Mouse (Mus musculus) ZHBTc4 (cell line): Measurements from ENCODE around the gene 3110009E18Rik.
A peak's percentile ranks its signal among the peaks of the same experiment; 100 is the strongest.

Source experiments
- DNase-seq: peaks from one replicate; pipeline ENCODE4 v3.0.0-alpha.2; 2011; ENCODE audit warnings: low read depth, low spot score

Gene 3110009E18Rik

DNA sequence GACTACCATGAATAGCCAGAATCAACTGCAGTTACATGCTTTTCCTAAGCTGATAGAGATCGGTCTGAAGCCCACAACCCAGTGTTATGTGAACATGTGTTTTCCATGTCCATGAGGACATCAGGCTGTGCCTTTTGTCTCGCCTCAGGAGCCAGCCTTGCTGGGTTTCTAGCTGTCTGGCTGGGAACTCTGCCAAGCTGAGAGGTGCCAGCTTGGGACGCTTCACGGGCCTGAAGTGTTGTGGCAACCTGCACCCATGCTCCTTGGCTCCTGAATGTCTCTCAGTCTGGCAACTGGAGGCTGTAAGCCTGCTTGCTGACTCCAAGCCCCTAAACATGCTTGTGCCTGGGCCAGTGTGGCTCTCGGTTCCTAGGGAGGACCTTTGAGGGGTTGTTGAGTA is 21.6 kb downstream of the 3110009E18Rik start:
- DNase-seq, result no peak

DNA sequence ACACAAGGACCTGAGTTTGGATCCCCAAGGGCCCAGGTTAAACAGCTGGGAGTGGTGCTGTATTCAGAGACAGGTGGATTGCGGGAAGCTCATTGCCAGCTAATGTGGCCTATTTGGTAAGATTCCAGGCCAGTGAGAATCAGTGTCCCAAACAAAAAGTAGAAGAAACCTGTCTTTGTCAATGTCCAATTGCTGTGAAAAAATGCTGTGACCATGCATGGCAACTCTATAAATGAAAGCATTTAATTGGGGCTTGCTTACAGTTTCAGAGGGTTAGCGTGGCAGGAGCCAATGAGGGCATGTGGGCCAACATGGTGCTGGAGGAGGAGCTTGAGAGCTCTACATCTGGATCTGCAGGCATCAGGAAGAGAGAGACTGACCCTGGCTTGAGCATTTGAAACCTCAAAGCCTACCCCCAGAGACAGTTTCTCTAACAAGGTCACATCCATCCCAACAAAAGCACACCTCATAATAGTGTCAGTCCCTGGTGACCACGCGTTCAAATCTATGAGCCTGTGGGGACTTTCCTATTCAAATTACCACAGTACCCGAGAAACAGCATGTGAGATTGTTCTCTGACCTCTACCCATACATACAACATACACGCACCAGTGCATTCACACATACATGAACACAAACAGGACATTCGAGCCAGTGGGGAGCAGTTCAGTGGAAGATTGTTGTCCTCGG is 24.7 kb downstream of the 3110009E18Rik start:
- DNase-seq, result no peak

DNA sequence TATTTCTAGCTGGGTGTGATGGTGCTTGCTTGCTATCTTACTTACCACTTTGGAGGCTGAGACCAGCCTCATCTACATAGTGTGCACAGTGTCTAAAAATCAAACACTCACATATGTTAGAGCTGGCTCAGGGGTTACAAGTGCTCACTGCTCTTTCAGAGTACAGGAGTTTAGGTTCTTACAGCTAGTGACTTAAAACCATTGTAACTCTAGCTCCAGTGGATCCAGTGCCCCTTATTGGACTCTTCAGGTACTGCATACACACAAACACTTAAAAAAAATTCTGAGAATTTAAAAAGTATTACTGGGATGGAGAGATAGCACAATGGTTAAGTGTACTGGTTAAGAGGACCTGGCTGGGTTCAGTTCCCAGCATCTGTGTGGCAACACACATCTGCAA is 26.0 kb downstream of the 3110009E18Rik start:
- DNase-seq, result peak; percentile 33

DNA sequence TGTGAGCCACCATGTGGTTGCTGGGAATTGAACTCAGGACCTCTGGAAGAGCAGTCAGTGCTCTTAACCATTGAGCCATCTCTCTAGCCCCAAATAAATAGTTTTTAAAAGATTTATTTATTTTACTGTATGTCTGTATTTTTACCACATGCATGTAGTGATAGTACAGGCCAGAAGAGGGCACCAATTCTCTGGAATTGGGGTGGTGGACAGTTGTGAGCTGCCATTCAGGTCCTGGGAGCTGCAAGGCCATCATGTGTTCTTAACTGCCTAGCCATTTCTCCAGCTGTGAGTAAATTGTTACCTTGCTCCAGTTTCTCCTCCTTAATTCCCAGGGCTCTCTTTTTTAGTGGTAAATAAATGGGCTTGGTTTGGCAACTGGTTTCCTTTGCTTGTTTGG is 33.2 kb downstream of the 3110009E18Rik start:
- DNase-seq, result peak; percentile 48

DNA sequence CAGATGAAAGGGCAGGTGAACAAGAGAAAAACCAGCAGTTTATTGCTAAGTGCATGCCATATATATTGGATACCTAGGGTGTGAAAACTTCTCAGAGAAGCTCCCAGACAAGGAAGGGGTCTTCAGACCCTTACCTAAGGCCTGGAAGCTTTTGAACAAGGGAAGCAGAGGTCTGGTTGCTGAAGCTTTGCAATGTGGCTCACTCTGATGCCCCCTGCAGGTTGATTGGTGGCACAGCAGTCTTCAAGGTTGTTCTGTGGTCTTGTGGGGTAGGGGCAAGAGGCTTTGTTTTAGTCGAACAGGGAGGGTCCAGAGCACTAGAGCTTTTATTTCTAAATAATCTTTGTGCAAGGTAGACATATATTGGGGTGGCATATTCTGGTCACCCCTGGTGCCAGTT is 34.3 kb downstream of the 3110009E18Rik start:
- DNase-seq, result peak; percentile 64

DNA sequence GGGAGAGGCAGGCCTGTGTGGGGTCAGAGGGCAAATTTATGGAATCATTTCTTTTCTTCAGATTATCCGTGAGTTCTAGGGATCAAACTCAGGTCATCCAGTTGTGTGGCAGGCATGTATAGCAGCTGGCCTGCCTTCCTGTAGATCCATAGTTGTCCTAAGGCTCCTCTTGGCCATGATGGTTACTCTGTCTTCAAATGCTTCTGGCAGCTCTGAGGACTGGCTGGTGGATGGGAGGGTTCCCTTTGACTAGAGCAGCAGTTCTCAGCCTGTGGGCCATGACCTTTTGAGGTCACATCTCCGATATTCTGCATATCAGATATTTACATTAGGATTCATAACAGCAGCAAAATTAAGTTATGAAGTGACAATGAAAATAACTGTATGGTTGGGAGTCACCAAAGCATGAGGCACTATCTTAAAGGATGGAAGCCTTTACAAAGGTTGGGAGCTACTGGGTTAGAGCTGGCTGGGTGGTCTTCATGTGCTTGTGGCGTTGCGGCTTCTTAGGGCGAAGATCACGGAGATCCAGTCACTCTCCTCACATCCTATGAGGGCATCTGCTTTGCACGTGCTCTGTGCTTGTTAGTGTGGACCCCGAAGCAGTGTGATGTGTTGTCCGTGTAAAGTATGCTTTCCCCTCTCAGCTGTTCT is 37.6 kb downstream of the 3110009E18Rik start:
- no peak for DNase-seq

DNA sequence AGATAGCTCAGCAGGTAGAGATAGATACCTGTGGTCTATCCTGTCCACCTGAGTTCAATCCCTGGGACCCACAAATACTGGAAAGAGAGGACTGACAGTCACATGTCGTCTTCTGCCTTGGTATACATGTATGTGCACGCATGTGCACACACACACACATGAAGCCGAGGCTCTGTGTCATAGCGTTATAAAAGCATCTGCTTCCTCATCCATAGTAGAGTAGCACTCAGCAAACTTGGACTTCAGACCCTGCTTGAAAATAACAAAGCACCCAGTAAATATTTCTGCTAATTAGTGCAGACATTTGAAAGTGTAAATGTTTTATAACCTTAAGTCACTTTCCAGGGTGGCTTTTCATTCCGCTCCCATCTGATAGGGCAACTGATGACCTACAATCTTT is 40.5 kb downstream of the 3110009E18Rik start:
- no peak for DNase-seq

DNA sequence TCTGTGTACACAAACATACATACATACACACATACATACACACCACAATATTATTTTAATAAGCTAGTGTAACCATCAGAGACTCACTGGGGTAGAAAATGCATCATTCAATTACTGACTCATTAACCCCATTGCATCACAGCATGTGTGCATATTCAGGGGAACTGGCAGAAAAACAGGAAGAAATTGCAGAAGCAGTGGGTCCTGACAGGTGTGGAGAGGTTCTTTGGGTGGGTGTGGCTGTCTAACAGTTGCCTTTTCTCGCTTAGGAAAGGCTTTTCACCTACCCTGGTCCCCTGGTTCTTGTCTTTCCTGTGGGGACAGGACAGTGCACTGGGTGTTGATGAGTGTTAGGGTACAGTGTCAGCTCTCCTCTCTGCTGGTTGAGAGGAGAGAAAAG is 41.6 kb downstream of the 3110009E18Rik start:
- no peak for DNase-seq

DNA sequence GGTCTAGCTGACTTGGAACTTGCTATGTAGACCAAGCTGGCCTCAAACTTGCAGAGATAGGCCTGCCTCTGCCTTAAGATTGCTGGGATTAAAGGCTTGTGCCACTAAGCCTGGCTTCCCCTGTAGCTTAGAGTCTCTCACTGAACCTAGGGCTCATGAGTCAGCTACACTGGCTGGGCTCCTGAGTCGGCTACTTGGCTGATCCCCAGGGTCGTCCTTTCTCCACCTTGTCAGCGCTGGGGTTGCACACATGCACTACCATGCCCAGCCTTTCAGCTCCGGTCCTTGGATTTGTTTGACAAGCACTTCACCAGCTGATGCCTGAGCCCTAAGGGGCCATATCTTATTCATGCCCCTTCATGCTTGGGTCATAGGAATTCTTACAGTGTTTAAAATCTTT is 47.0 kb downstream of the 3110009E18Rik start:
- DNase-seq, result no peak

DNA sequence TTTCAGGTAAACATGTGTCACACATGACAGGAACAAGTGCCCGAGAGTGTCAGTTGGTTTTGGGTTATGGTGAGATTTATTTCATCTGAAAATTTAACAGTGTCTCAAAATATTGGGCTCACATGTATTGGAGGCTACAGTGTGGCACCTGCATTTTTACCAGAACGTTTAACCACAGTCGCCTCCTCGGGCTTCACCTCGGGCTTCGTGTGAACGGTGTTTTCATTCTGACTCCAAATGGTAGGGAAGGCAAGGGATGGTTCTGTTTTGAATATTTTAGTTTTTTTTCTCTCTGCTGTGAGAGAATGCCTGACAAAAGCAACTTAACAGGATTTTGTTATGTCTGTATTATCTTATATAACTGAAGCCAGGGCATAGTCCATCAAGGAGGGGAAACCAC is 47.7 kb downstream of the 3110009E18Rik start:
- no peak for DNase-seq

DNA sequence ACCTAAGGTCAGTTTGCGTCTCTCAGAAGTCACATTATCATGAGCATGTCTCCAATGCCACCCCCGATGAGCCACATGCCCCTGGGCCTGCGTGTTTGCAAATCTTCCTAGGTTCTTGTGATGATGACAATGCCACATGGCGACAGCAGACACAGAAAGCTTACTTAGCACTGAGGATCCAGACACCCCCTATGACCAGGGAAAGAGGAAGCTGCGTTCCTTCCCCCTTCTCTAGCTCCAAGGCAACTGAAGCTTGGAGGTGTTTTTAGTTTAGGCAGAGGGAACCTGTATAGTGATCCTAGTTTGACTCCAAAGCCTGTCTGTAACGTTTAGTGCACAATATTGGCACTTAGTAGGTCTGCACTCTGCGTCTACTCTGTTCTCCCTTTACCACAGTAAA is 49.3 kb downstream of the 3110009E18Rik start:
- no peak for DNase-seq

DNA sequence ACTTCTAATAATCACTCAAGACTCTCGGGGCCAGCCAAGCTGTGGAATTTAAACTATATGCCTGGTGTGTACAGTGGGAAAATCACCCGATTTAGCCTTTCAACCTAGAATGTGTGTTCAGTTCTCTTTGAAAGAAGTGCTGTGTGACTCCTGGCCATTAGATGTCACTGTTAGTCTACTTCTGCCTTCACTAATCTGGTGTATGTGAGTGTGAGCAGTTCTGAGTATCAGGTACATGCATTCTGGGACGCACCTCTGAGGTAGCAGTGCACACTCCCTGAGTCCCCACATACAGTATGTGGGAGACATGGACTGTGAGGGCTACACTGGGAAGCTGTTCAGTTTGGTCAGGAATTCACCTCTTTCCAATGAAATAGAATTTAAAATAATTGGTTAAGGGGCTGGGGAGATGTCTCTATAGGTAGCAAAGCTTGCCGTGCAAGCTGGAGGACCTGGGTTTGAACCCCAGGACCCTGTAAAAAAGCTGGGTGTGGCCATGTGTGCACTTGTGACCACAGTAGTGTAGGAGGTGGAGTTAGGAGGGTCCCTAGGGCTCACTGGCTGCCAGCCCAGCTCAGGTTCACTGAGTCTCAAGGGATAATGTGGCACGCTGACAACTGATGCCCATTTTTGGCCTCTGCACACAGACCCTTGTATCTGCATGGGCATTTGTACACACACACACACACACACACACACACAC is 51.0 kb downstream of the 3110009E18Rik start:
- peak; percentile 53 for DNase-seq

DNA sequence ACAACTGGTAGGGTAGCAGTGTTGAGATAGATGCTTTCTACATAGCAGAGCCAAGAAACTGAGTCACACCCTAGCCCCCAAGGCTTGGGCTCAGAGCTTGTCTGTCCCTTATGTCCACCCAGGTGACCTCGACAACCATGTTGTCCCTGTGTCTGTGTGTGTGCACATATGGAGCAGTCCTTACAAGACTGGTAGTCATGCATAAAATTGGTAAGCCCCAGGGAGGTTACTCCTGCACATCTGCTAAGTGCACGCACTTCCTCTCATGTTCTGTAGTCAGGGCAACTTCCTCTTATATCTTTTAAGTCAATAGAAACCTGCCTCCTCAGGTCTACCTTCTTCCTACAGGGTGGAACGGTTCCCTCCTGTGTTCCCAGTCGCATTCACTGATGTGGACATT is 54.0 kb downstream of the 3110009E18Rik start:
- DNase-seq, result no peak

DNA sequence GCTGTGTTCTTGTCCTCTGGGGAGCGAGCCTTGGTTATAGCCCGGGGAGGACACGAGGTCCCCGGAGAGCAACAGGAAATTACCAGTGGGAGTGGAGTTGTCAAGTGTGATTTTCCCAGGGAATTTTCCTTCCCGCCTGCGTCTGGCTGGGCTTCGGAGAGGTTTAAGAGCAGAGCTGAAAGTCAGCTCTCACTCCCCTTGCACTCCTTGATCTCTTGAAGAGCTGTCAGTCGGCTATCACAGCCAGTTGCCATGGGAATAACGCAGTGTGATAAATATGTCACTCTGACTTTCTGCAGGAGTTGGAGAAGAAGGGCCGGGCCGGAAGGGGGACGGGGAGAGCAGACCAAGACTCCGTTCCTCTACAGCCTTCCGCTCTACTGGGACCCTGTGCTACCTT is 55.3 kb downstream of the 3110009E18Rik start:
- no peak for DNase-seq

DNA sequence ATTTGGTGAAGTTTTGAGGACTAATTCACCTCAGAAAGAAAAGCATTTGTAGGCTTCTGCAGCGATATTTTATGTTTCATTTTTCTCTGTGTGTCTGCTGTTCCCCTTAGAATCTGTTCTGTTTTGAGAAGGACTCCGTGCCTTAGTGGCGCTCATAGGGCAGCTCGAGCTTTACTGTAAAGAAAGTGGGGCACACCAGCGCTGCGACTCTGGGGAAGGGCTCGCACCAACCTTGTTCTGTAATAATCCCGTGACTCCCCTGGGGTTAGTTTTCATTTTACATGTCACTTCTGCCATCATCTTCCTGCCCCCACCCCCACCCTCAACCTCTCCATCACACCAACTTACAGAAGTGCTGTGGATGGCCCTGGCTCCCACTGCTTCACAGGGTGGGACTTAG is 56.2 kb downstream of the 3110009E18Rik start:
- DNase-seq, result no peak

DNA sequence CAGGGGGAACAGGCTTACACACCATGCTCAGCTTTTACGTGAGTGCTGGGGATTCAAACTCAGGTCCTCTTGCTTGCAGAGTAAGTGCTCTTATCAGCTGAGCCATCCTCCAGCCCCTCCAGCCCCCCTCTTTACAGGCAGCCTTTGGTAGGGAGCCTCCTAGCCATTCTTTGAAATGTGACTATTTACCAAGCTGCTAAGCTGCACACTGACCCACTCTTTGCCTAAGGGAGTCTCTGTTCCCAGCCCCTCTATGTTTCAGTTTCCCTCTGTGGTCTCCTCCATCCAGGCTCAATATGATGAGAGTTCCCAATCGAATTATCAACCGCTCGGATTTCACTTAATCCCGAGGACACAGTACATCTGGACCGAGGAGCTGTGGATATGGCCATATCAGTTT is 65.2 kb downstream of the 3110009E18Rik start:
- no peak for DNase-seq

DNA sequence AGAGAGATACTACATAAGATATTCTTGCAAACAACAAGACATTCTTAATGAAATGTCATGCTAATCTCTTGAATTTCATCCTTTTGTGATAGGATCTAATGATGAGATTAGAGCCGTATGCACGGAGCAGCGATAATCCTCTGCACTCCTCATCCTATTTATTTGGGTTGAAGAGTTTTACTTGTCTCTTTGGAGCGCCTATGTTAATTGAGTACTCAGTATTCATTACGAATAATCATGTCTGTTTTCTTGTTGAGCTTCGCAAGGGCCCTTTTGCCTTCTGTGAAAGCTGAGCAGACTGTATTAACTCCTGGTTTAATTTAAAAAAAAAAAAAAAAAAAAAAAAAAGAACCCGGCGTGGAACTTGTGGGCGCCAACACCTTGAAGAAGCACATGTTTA is 65.7 kb downstream of the 3110009E18Rik start:
- DNase-seq, result no peak

DNA sequence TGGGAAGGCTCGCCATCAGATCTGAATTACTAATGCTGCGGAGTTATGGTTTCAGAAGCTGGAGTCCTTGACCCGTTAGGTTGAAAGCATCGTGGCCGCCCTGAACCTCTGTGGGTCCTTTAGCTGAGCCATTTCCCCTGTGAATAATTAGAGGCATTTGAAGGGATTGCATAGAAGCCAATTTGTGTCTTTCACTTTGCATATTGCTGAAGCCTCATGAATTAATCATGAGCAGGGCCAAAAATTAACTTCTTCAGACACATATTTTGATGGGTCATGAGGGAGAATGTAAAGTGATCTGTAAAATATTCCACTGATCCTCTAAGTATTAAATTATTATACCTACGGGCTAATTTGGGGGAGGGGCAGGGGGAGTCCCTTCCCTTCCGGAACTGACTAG is 66.1 kb downstream of the 3110009E18Rik start:
- DNase-seq, result no peak

DNA sequence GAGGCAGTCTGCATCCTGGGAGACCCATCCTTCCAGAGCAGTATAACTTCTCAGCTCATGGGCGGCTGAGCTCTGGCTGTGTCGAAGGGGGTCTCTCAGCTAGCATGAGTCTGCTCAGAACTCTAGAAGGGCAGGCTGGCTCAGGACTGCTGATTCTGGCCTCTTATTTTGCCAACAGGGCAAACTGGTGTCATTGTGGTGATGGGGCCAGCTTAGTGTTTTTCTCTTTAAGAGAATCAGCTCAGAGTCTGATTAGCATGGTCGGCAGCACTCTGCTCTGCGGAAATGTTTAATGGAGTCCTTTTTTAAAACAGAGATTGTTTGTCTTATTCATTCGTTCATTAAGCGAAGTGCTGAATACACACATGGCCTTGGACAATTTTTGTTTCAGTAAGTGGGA is 68.2 kb downstream of the 3110009E18Rik start:
- no peak for DNase-seq

DNA sequence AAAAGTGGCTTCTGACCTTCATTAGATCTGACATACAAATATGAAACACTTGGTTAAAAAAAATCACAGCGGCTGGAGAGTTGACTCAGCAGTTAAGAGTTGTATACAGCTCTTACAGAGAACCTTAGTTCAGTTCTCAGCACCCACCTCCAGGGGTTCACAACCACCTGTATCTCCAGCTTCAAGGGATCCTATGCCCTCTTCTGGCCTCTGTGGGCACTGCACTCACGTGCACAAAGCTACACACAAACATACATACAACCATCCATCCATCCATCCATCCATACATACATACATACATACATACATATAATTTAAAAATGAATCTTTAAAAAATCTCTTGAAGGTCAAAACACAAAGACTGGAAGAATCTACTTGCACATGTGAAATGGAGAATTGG is 69.3 kb downstream of the 3110009E18Rik start:
- peak; percentile 30 for DNase-seq

DNA sequence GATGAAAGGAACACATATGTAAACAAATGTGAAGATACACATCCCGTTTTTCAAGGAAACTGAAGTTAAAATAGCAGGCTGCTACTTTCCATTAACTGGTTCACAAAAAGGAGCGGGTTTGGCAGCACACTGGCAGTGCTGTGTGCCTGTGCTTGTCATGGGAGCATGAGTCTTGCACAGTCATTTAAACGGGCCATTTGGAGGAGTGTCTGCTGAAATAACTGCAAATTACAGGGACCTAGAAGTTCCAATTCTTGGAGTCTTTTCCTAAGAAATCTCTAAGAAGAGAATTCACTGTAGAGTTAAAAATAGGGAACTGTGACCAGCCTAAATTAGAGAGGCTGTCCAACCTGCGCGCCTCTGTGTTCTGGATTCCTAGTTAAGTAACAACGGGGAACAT is 70.0 kb downstream of the 3110009E18Rik start:
- DNase-seq, result no peak

DNA sequence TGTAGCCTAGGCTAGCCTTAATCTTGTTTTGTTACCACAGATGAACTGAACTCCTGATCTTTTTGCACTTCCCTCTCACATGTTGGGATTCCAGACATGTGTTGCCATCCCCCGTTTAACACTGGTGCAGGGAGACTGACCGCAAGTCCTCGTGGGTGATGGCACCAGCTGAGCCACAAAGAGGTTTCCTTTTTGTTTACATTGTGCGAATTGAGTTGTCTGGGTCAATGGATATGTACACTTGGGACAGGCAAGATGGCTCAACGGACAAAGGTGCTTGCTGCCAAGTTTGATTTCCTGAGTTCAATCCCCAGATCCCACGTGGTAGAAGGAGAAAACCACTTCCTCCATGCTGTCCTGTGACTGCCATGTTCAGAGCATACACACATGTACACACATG is 71.3 kb downstream of the 3110009E18Rik start:
- no peak for DNase-seq

DNA sequence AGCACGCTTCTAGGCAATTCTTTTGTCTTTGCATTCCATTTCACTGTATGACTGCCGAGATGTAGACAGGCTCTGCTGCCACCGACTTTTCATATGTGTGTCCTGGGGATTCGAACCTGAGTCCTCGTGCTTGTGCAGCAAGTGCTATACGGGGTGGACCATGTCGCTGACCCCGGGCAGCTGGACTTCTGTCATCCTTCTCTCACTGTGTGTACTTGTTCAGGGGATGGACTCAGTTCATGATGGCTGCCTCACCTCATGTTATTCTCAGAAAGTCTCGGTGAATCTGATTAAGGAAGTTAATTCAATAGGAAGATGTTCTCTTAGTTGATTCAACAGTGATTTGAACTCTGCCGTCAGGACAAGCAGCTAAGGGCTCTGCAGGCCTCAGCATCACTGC is 72.6 kb downstream of the 3110009E18Rik start:
- DNase-seq, result no peak
